Mouse (Mus musculus) heart, adult 2 months (tissue): ENCODE results near the gene Wdr70. TPM values are rescaled to one million over a fixed set of nuclear protein-coding genes. Genes with fewer than 3 reads are reported as not detected.
"Not testable (repeated sequence)": the region's sequence is repeated elsewhere in the genome, so short reads cannot be mapped to it uniquely, and the experiment has no call there.

Experiments used
- DNase-seq, 2 experiments: peaks; one replicate each; pipeline ENCODE4 v3.0.0; 2021
- H3K27ac ChIP-seq: fragments of 200-600 bp; 2 replicates; pipeline ENCODE4 v1.8.1; 2022
- H3K27me3 ChIP-seq: fragments of 200-500 bp; 2 replicates; pipeline ENCODE4 v1.6.1; 2012; ENCODE audit warnings: mild to moderate bottlenecking, low read length, inconsistent platforms, mixed read lengths; ENCODE audit not compliant: control insufficient read depth, insufficient read depth
- H3K36me3 ChIP-seq: fragments of 200-500 bp; 2 replicates; pipeline ENCODE4 v1.6.1; 2012; ENCODE audit warnings: low read length, inconsistent platforms; ENCODE audit not compliant: control insufficient read depth, insufficient read depth
- H3K4me1 ChIP-seq: fragments of 200-500 bp; 2 replicates; pipeline ENCODE4 v1.6.1; 2011; ENCODE audit warnings: low read length; ENCODE audit not compliant: control insufficient read depth, insufficient read depth
- H3K4me3 ChIP-seq: fragments of 200-600 bp; 2 replicates; pipeline ENCODE4 v1.8.1; 2022
- H3K79me2 ChIP-seq: fragments of 200-500 bp; replicated peaks from 2 replicates; pipeline ENCODE4 v1.6.1; 2012; ENCODE audit warnings: mild to moderate bottlenecking, inconsistent platforms, low read length, moderate library complexity, mixed read lengths; ENCODE audit not compliant: control insufficient read depth, insufficient read depth
- H3K9ac ChIP-seq: fragments of 200-500 bp; 2 replicates; pipeline ENCODE4 v1.6.1; 2012; ENCODE audit warnings: low read depth, mild to moderate bottlenecking, control low read depth, inconsistent platforms, low read length, mixed read lengths
- CTCF ChIP-seq: fragments of 200-600 bp; IDR thresholded peaks from 2 replicates; pipeline ENCODE4 v1.8.1; 2022; ENCODE audit warnings: antibody characterized with exemption, mild to moderate bottlenecking, moderate library complexity
- EP300 ChIP-seq: fragments of 200-500 bp; IDR thresholded peaks from 2 replicates; pipeline ENCODE4 v1.6.1; 2011; ENCODE audit warnings: low read depth, low read length, control low read depth; ENCODE audit not compliant: insufficient read depth
- POLR2A ChIP-seq: fragments of 200-500 bp; IDR thresholded peaks from 2 replicates; pipeline ENCODE4 v1.6.1; 2011; ENCODE audit warnings: mild to moderate bottlenecking, low read depth, low read length, control low read depth; ENCODE audit not compliant: insufficient read depth
- WGBS: fragments of 180-500 bp; shearing (Covaris S2); methylation state at CpG from one replicate; pipeline ENCODE4 v1.1.7; 2018; 5-methylcytosine and 5-hydroxymethylcytosine counted together
- intact Hi-C: fragments of 180-260 bp; cut with DNase I; formaldehyde crosslinking; loops from one replicate; pipeline ENCODE4 v1.15.1; 2025
- polyA plus RNA-seq: library from polyadenylated mRNA; depleted of rRNA; stranded (reverse); fragments of >200 nt; gene quantifications from 2 replicates; pipeline ENCODE4 v1.2.3, GENCODE M21; 2012
- total RNA-seq, 2 experiments: library from RNA; stranded (reverse); gene quantifications; 2 replicates each; pipeline ENCODE4 v1.2.3; 2021

Wdr70 gene
- total and polyA plus RNA-seq, 3 experiments: 12.1 to 21.1 (median 20.7) TPM

DNA sequence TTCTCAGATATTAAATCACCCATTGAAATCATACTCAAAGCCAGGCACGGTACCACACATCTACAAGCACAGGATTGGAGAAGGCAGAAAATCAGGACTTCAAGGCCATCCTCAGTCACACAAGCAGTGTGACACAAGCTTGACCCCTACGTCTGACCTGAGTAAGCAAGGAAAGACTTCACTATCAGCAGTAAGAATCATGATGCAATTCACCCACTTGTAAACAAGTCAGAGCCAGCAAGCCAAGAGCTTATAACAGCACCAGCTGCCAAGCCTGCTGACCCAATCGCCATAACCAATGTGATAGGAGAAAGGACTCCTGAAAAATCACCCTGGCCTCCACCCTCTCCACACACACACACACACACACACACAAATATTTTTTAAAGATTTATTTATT lies 10.3 kb downstream of the Wdr70 start:
- TF ChIP-seq CTCF (no peak), EP300 (no peak), POLR2A (no peak)
- Histone ChIP-seq H3K4me3 (no peak overlapping the region), H3K27ac (no peak overlapping the region), H3K79me2 (no peaks in the 10 kb centered on the region), H3K4me1 (no peaks in the 10 kb centered on the region), H3K36me3 (no peaks in the 10 kb centered on the region; the same call in 1 of the 2 replicates), H3K27me3 (no peaks in the 10 kb centered on the region), H3K9ac (no peak overlapping the region)
- DNase-seq: no peak
- WGBS: 84% methylated on average over 3 of the region's 3 CpGs
- intact Hi-C loops: no loop called here

- Histone ChIP-seq H3K27ac (no peak overlapping the region), H3K79me2 (no peaks in the 10 kb centered on the region), H3K9ac (no peak overlapping the region), H3K36me3 (no peaks in the 10 kb centered on the region; the same call in 1 of the 2 replicates), H3K4me1 (no peaks in the 10 kb centered on the region), H3K27me3 (no peaks in the 10 kb centered on the region), H3K4me3 (no peak overlapping the region)
- TF ChIP-seq POLR2A (no peak), EP300 (no peak), CTCF (no peak)
- intact Hi-C loops: no loop called here
- no peak for DNase-seq
- WGBS: 93% methylated on average over 4 of the region's 4 CpGs
Observed at GRCm38 (mm10) chr15:8087293-8087692, 11.7 kb downstream of the Wdr70 start.

DNA sequence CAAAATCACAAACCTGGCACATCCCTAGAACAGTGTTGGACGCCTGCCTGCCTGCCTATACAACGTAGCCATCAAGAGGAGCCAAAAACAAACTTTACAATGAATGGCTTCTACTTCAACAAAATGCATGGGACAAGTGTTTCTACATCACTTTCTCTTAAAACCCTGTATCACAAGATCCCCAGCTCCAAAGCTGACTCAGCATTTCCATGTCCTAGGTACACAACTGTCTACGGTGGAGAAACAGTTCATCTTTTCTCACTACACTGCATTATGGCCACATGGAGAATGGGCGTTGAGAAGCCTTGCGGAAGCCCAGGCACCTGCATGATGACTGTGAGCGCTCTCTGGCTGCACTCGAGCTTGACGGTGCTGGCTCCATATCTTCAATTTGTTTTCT lies 16.9 kb downstream of the Wdr70 start:
- 94% methylated on average over 8 of the region's 8 CpGs for WGBS
- H3K9ac ChIP-seq: no peak overlapping the region
- H3K27ac ChIP-seq: no peak overlapping the region
- intact Hi-C loops: no loop called here
- DNase-seq: no peak
- no peaks in the 10 kb centered on the region; the same call in 1 of the 2 replicates for H3K36me3 ChIP-seq
- H3K4me3 ChIP-seq: no peak overlapping the region
- no peaks in the 10 kb centered on the region for H3K27me3 ChIP-seq
- no peaks in the 10 kb centered on the region for H3K79me2 ChIP-seq
- H3K4me1 ChIP-seq: no peaks in the 10 kb centered on the region
- TF ChIP-seq CTCF (no peak), POLR2A (no peak), EP300 (no peak)

- intact Hi-C loops, H3K79me2 ChIP-seq, H3K36me3 ChIP-seq, H3K4me1 ChIP-seq, H3K4me3 ChIP-seq, H3K27ac ChIP-seq, H3K9ac ChIP-seq, DNase-seq, H3K27me3 ChIP-seq: not testable (repeated sequence)
- WGBS: 89% methylated on average over 3 of the region's 3 CpGs
Observed at GRCm38 (mm10) chr15:8073159-8073558, 25.9 kb downstream of the Wdr70 start.

DNA sequence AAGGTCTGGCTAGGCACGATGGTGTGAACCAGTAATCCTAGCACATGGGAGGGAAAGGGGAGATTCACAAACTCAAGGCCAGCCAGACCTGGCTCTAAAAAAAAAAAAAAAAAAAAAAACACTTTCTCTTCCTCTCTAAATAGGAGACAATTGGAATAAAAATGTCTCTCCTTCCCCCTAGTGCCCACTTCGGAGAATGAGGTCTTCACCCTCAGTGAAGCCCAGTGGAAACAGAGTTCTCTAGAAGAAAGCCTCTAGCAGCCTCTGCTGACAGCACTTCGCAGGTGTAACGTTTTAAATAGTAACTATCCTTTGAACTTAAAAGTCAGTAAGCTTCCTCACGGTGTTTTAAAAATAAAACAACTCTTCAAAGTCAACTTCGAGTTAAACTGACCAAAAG lies 33.8 kb downstream of the Wdr70 start:
- TF ChIP-seq CTCF (peak; percentile 37), EP300 (no peak)
- Histone ChIP-seq H3K27ac (no peak overlapping the region), H3K79me2 (no peaks in the 10 kb centered on the region), H3K36me3 (no peaks in the 10 kb centered on the region), H3K9ac (no peak overlapping the region), H3K4me1 (no peaks in the 10 kb centered on the region), H3K4me3 (no peak overlapping the region), H3K27me3 (no peaks in the 10 kb centered on the region)
- DNase-seq: no peak
- WGBS: 54% methylated on average over 6 of the region's 6 CpGs
- intact Hi-C loops: loop anchor here (10.0 kb wide), 1 partner anchor 600 kb away; no protein-coding TSS in a partner anchor

GRCm38 (mm10) chr15:8051177-8051576 lies 47.8 kb downstream of the Wdr70 start:
- H3K4me1 ChIP-seq: no peaks in the 10 kb centered on the region
- 82% methylated on average over 3 of the region's 3 CpGs for WGBS
- TF ChIP-seq EP300 (no peak), CTCF (no peak), POLR2A (no peak)

DNA sequence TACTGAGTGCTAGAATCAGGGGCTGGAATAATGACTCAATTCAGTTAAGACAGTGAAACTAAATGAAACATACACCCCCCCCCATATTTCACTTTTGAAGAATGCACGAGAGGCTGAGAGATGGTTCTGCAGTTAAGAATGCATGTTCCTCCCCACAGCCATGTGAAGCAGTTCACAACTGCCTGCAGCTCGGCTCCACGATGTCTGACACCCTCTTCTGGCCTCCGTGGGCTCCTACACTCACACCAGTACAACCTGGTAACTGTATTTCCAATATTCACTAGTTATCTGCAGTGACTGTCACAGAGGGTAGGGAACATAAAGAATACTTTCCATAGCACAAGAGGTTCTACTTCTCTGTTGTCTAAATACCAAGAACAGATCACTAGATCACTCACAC lies 59.2 kb downstream of the Wdr70 start:
- intact Hi-C loops: no loop called here
- 83% methylated on average over 4 of the region's 4 CpGs for WGBS

More at GRCm38 (mm10) chr15:8051177-8051576, 47.8 kb downstream of the Wdr70 start:
- no peak overlapping the region for H3K9ac ChIP-seq
- H3K27me3 ChIP-seq: no peaks in the 10 kb centered on the region
- H3K27ac ChIP-seq: no peak overlapping the region
- H3K4me3 ChIP-seq: no peak overlapping the region
- no peaks in the 10 kb centered on the region for H3K79me2 ChIP-seq
- H3K36me3 ChIP-seq: no peaks in the 10 kb centered on the region
- intact Hi-C loops: no loop called here
- DNase-seq: no peak

More for the DNA sequence above, 59.2 kb downstream of the Wdr70 start:
- TF ChIP-seq EP300 (no peak), CTCF (no peak), POLR2A (no peak)
- H3K27ac ChIP-seq: no peak overlapping the region
- no peak for DNase-seq
- no peaks in the 10 kb centered on the region for H3K36me3 ChIP-seq
- H3K4me1 ChIP-seq: no peaks in the 10 kb centered on the region
- H3K4me3 ChIP-seq: no peak overlapping the region
- no peaks in the 10 kb centered on the region for H3K79me2 ChIP-seq
- H3K27me3 ChIP-seq: no peaks in the 10 kb centered on the region
- H3K9ac ChIP-seq: no peak overlapping the region
